Mouse (Mus musculus) forebrain, embryonic 14.5 days (tissue): ENCODE measurements around the gene Atg4d. TPM values are rescaled to one million over a fixed set of nuclear protein-coding genes. Genes with fewer than 3 reads are reported as not detected.

Experiments used
- ATAC-seq: fragments of 200-750 bp; cut with Nextera tagmentation; 2 replicates; pipeline ENCODE4 v1.8.0; 2017; ENCODE audit warnings: mild to moderate bottlenecking, moderate library complexity
- DNase-seq: peaks from one replicate; pipeline ENCODE4 v3.0.0-alpha.2; 2015; ENCODE audit warnings: low spot score
- H3K27ac ChIP-seq: fragments of 300-500 bp; sonication (generic); 2 replicates; pipeline ENCODE4 v1.5.1; 2014; ENCODE audit warnings: low read depth, mild to moderate bottlenecking, control low read depth, low read length, moderate library complexity
- H3K27me3 ChIP-seq: fragments of 300-500 bp; sonication (generic); replicated peaks from 2 replicates; pipeline ENCODE4 v1.6.1; 2014; ENCODE audit warnings: low read length, control low read depth, mixed read lengths; ENCODE audit not compliant: control insufficient read depth, insufficient read depth
- H3K36me3 ChIP-seq: fragments of 300-500 bp; sonication (generic); 2 replicates; pipeline ENCODE4 v1.6.1; 2014; ENCODE audit warnings: low read length, control low read depth; ENCODE audit not compliant: control insufficient read depth, insufficient read depth
- H3K4me1 ChIP-seq: fragments of 300-500 bp; sonication (generic); 2 replicates; pipeline ENCODE4 v1.6.1; 2014; ENCODE audit warnings: antibody characterized with exemption, low read length, control low read depth; ENCODE audit not compliant: control insufficient read depth, insufficient read depth
- H3K4me2 ChIP-seq: fragments of 300-500 bp; sonication (generic); 2 replicates; pipeline ENCODE4 v1.6.1; 2014; ENCODE audit warnings: mild to moderate bottlenecking, control low read depth, low read length
- H3K4me3 ChIP-seq: fragments of 300-500 bp; sonication (generic); 2 replicates; pipeline ENCODE4 v1.5.1; 2014; ENCODE audit warnings: low read depth, low read length, control low read depth
- H3K9ac ChIP-seq: fragments of 300-500 bp; sonication (generic); 2 replicates; pipeline ENCODE4 v1.6.1; 2014; ENCODE audit warnings: mild to moderate bottlenecking, low read length, control low read depth, moderate library complexity
- H3K9me3 ChIP-seq: fragments of 300-500 bp; sonication (generic); replicated peaks from 2 replicates; pipeline ENCODE4 v1.6.1; 2016; ENCODE audit warnings: low read length, control low read depth, mixed read lengths; ENCODE audit not compliant: control insufficient read depth
- WGBS: fragments of 180-500 bp; shearing (Covaris S2); extraction: QIAGEN DNeasy Blood & Tissue Kit; methylation state at CpG from one replicate; pipeline ENCODE4 v1.1.7; 2014; 5-methylcytosine and 5-hydroxymethylcytosine counted together
- polyA plus RNA-seq: library from polyadenylated mRNA; unstranded; fragments of >200 nt; fragmentation: Nextera tagmentation; extraction: Ambion mirVana; gene quantifications from 2 replicates; pipeline ENCODE4 v1.2.1, GENCODE M21; 2014

Atg4d gene
- polyA plus RNA-seq, 1 experiment from 2014 or later = 45.7 TPM

- DNase-seq (no peak), ATAC-seq (no peak)
- 22% methylated on average over 26 of the region's 26 CpGs for WGBS
- H3K4me1 ChIP-seq = peaks cover 5% of the 10 kb centered on the region; the same call in 1 of the 2 replicates
- H3K27me3 ChIP-seq = no peaks in the 10 kb centered on the region
- peaks cover 9% of the 10 kb centered on the region; the same call in 1 of the 2 replicates for H3K36me3 ChIP-seq
- H3K4me2 ChIP-seq = peak overlapping the region; percentile 33
- H3K4me3 ChIP-seq = no peak overlapping the region
- H3K9ac ChIP-seq = peak overlapping the region; percentile 21; the same call in 1 of the 2 replicates
- no peaks in the 10 kb centered on the region for H3K9me3 ChIP-seq
- H3K27ac ChIP-seq = no peak overlapping the region
These were observed 40.3 kb upstream of the Atg4d start for GRCm38 (mm10) chr9:21224576-21225414.

GRCm38 (mm10) chr9:21225415-21225758, 39.7 kb upstream of the Atg4d start:
- WGBS = 28% methylated on average over 7 of the region's 7 CpGs
- Histone ChIP-seq H3K4me2 (peak overlapping the region; percentile 33), H3K9me3 (no peaks in the 10 kb centered on the region), H3K9ac (peak overlapping the region; percentile 21; the same call in 1 of the 2 replicates), H3K4me1 (peaks cover 5% of the 10 kb centered on the region; the same call in 1 of the 2 replicates), H3K27ac (no peak overlapping the region), H3K4me3 (no peak overlapping the region), H3K36me3 (peaks cover 15% of the 10 kb centered on the region; the same call in 1 of the 2 replicates), H3K27me3 (no peaks in the 10 kb centered on the region)
- ATAC-seq (no peak), DNase-seq (no peak)

DNA sequence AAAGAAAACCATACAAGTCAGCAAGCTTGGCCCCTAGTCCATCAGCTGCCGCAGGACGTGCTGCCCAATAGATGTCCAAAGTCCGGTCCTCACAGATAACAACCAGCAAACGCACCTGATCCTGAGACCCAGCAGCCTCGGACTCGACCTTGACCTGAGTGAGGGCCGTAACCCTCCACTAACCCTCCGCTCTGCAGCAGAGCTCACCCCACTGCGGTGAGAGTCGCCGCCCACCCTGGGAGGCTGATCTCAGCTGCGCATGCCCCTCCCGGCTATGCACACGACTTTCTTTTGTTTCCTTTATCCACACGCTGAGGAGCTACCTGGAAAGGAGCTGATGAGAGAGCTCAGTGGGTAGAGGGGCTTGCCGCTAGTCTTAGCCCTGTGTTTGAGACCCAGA, 37.8 kb upstream of the Atg4d start:
- 11% methylated on average over 16 of the region's 16 CpGs for WGBS
- Histone ChIP-seq H3K27me3 (no peaks in the 10 kb centered on the region), H3K9me3 (no peaks in the 10 kb centered on the region), H3K36me3 (peaks cover 32% of the 10 kb centered on the region), H3K27ac (no peak overlapping the region), H3K4me3 (peak overlapping the region; percentile 20), H3K4me1 (peaks cover 5% of the 10 kb centered on the region; the same call in 1 of the 2 replicates), H3K9ac (peak overlapping the region; percentile 50; the same call in 1 of the 2 replicates), H3K4me2 (peak overlapping the region; percentile 43)
- DNase-seq = peak; percentile 68
- peak; percentile 75 for ATAC-seq

DNA sequence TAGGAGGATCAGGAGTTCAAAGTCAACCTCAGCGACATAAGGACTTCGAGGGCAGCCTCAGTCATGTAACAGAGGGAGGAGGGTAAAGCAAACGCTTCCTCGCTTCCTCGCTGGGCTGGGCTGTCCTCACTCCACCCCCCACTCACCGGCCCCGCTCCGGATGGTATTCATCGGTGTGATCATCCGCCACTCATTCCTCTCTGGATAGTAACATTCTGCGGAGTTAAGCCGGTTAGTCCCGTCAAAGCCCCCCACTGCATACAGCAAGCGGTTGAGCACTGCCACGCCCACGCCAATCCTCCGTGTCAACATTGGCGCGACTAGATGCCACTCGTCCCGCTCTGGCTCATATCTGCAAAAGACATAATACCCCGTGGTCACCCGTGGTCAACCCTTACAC, 33.5 kb upstream of the Atg4d start:
- no peak overlapping the region for H3K4me2 ChIP-seq
- no peaks in the 10 kb centered on the region for H3K4me1 ChIP-seq
- H3K36me3 ChIP-seq = peaks cover 55% of the 10 kb centered on the region
- 66% methylated on average over 23 of the region's 23 CpGs for WGBS
- H3K9ac ChIP-seq = no peak overlapping the region
- no peak overlapping the region for H3K4me3 ChIP-seq
- DNase-seq (no peak), ATAC-seq (no peak)
- no peaks in the 10 kb centered on the region for H3K9me3 ChIP-seq
- H3K27me3 ChIP-seq = no peaks in the 10 kb centered on the region
- no peak overlapping the region for H3K27ac ChIP-seq

GRCm38 (mm10) chr9:21232867-21233266, 32.2 kb upstream of the Atg4d start:
- no peak overlapping the region for H3K27ac ChIP-seq
- H3K4me1 ChIP-seq = peaks cover 10% of the 10 kb centered on the region
- WGBS = 91% methylated on average over 5 of the region's 5 CpGs
- H3K36me3 ChIP-seq = peaks cover 55% of the 10 kb centered on the region
- H3K4me2 ChIP-seq = no peak overlapping the region
- ATAC-seq (no peak), DNase-seq (no peak)
- H3K9ac ChIP-seq = no peak overlapping the region
- H3K9me3 ChIP-seq = no peaks in the 10 kb centered on the region
- H3K27me3 ChIP-seq = no peaks in the 10 kb centered on the region
- no peak overlapping the region for H3K4me3 ChIP-seq

DNA sequence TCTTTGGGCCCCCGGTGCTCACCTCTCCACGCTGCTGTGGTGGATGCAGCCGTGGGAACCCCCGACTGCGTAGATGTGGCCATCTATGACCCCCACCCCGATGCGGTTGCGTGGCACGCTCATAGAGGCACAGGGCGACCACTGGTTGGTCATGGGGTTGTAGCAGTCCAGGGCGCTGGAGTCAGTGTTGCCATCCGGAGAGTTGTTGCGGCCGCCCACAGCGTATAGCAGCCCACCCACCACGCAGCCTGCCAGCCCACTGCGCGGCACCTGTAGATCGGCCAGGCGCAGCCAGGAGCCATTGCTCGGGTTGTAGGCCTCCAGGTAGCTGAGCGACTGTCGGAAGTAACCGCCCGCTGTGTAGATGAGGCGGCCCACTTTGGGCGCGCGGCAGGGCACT, 31.7 kb upstream of the Atg4d start:
- H3K9me3 ChIP-seq = no peaks in the 10 kb centered on the region
- DNase-seq (no peak), ATAC-seq (no peak)
- H3K9ac ChIP-seq = no peak overlapping the region
- 92% methylated on average over 29 of the region's 29 CpGs for WGBS
- no peak overlapping the region for H3K4me3 ChIP-seq
- H3K27me3 ChIP-seq = no peaks in the 10 kb centered on the region
- H3K4me2 ChIP-seq = no peak overlapping the region
- peaks cover 55% of the 10 kb centered on the region for H3K36me3 ChIP-seq
- no peak overlapping the region for H3K27ac ChIP-seq
- H3K4me1 ChIP-seq = peaks cover 10% of the 10 kb centered on the region

GRCm38 (mm10) chr9:21233805-21234204, 31.3 kb upstream of the Atg4d start:
- 85% methylated on average over 28 of the region's 28 CpGs for WGBS
- Histone ChIP-seq H3K27me3 (no peaks in the 10 kb centered on the region), H3K36me3 (peaks cover 55% of the 10 kb centered on the region), H3K27ac (no peak overlapping the region), H3K9ac (no peak overlapping the region), H3K4me3 (no peak overlapping the region), H3K4me1 (peaks cover 10% of the 10 kb centered on the region), H3K4me2 (no peak overlapping the region), H3K9me3 (no peaks in the 10 kb centered on the region)
- DNase-seq (no peak), ATAC-seq (no peak)

- Histone ChIP-seq H3K36me3 (peaks cover 40% of the 10 kb centered on the region), H3K9me3 (no peaks in the 10 kb centered on the region), H3K4me1 (peaks cover 13% of the 10 kb centered on the region), H3K4me3 (no peak overlapping the region), H3K4me2 (no peak overlapping the region), H3K9ac (no peak overlapping the region), H3K27ac (no peak overlapping the region), H3K27me3 (no peaks in the 10 kb centered on the region)
- ATAC-seq (no peak), DNase-seq (no peak)
- WGBS = 86% methylated on average over 4 of the region's 4 CpGs
These were observed 29.8 kb upstream of the Atg4d start for GRCm38 (mm10) chr9:21235341-21235740.

DNA sequence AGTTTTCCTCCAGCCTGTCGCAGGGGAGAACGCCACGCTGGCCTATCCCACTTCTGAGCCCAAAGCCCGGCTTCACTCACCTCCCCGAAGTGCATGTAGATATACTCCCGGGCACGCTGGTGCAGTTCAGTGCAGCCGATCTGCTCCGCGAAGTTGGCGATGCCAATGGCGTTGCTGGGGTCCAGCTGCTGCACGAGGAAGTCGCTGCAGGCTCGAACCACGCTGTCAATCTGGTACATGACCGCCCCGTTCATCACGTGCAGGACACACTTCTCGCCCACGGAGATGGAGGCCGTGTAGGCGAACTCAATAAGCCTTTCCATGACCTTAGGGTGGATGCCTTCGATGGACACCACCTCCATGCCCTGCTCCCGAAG, 28.1 kb upstream of the Atg4d start:
- WGBS = 89% methylated on average over 25 of the region's 25 CpGs
- Histone ChIP-seq H3K27ac (no peak overlapping the region), H3K4me2 (peak overlapping the region; percentile 85), H3K36me3 (peaks cover 26% of the 10 kb centered on the region), H3K4me3 (peak overlapping the region; percentile 89; the same call in 1 of the 2 replicates), H3K9ac (peak overlapping the region; percentile 98; the same call in 1 of the 2 replicates), H3K9me3 (no peaks in the 10 kb centered on the region), H3K4me1 (peaks cover 13% of the 10 kb centered on the region), H3K27me3 (no peaks in the 10 kb centered on the region)
- ATAC-seq (no peak), DNase-seq (no peak)
